Mouse (Mus musculus): Measurements from ENCODE around the gene Cldnd1. TPM values are rescaled to one million over a fixed set of nuclear protein-coding genes. Genes with fewer than 3 reads are reported as not detected.

The Cldnd1 gene
- polyA plus RNA-seq (2014; fragmentation: Illumina TruSeq; extraction: RNeasy Lipid Tissue Mini Kit (QIAGEN cat#74804); ENCODE audit: low read depth, low replicate concordance): 57.0 TPM

DNA sequence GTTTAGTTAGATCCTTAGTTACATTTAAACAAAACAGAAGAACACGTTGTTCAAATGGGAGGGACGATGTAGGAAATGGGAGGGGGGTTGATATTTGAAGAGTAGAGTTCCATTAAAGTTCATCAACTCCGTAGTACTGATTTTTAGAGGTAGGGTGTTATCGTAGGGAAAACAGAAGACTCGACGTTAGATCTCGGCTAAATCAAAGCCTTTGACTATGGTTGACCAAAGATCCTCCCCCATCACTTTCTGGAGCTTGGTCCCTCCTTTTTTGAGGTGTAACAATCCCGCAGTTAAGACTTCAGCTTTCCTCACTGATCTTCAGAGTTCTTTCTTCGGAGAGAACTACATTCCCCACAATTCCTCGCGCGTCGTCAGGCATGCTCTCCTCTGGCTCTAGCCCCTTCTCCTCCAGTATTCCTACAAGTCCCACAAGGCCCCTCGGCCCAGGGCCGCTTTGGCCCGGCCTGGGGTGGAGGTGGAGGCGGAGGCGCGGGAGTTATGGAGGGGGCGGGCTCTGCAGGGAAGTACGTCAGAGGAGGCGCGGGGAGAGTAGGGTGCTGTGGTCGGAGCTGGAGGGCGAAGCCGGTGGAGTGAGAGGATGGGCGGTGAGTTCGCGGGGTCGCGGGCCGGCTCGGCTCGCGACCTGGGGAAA, at the start of gene Cldnd1:
TSS of gene Cldnd1 (plus strand) at position 434 of the 655 bp plus-strand sequence.

DNA sequence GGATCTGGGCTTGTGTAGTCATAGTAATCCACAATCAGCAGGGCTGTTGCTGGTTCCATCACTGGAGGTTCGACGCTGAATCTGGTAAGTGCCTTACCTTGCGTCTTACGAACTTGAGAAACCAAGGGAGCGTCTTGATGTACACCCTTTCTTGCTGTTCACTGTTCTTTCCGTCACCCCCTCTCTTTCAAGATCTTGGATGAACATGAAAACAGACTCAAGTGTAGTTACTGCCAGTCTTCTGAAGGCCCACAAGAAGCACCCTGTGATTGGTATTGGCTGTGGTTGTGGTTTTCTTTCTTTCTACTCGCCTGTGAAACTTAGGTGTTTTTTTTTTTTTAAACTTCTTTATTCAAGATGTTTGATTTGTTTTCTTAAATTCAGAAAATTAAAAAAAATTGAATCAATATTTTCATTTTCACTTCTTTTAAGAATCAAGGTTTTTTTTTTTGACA, 9.0 kb upstream of the Cldnd1 start, which contains the start of gene Gpr15:
TSS of gene Gpr15 (minus strand) at position 405 of the 455 bp plus-strand sequence.

DNA sequence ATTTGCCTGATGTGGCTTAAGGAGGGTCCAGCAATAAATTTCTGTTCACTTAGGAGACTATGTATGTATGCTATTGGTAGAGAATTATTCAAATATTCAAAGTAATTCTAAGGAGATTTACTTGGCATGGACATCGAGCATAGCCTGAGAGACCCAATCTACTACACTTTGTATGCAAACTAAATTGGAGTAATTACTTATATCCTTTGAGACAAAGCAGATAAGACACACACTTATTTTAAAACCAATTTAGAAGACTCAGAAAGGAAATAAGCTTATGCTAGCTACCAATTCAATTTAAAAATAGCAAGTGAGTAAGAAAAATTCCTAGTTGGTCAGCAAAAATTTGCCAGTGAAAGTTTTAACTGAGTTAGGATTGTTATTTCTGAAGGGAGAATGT, 35.4 kb downstream of the Cldnd1 start, which contains the start of gene Olfr172:
TSS of gene Olfr172 (minus strand) at position 101 of the 400 bp plus-strand sequence.

Other genes with a start within 250 kb of the Cldnd1 start
- gene St3gal6, start 203.7 kb upstream of the Cldnd1 start, polyA plus RNA-seq (2014; fragmentation: Illumina TruSeq; extraction: RNeasy Lipid Tissue Mini Kit (QIAGEN cat#74804); ENCODE audit: low read depth, low replicate concordance): 37.3 TPM
- not detected for gene Gm813, start 110.9 kb upstream of the Cldnd1 start, polyA plus RNA-seq (2014; fragmentation: Illumina TruSeq; extraction: RNeasy Lipid Tissue Mini Kit (QIAGEN cat#74804); ENCODE audit: low read depth, low replicate concordance)
- gene E330017A01Rik, start 89.2 kb upstream of the Cldnd1 start, polyA plus RNA-seq (2014; fragmentation: Illumina TruSeq; extraction: RNeasy Lipid Tissue Mini Kit (QIAGEN cat#74804); ENCODE audit: low read depth, low replicate concordance): 0.97 TPM
- gene Cpox, start 57.6 kb upstream of the Cldnd1 start, polyA plus RNA-seq (2014; fragmentation: Illumina TruSeq; extraction: RNeasy Lipid Tissue Mini Kit (QIAGEN cat#74804); ENCODE audit: low read depth, low replicate concordance): 5.4 TPM
- gene Gpr15, start 8.8 kb upstream of the Cldnd1 start, polyA plus RNA-seq (2014; fragmentation: Illumina TruSeq; extraction: RNeasy Lipid Tissue Mini Kit (QIAGEN cat#74804); ENCODE audit: low read depth, low replicate concordance): 1.5 TPM
- gene Olfr172, start 35.3 kb downstream of the Cldnd1 start, polyA plus RNA-seq (2014; fragmentation: Illumina TruSeq; extraction: RNeasy Lipid Tissue Mini Kit (QIAGEN cat#74804); ENCODE audit: low read depth, low replicate concordance): not detected
- not detected for gene Olfr173, start 72.4 kb downstream of the Cldnd1 start, polyA plus RNA-seq (2014; fragmentation: Illumina TruSeq; extraction: RNeasy Lipid Tissue Mini Kit (QIAGEN cat#74804); ENCODE audit: low read depth, low replicate concordance)
- gene Olfr175-ps1, start 98.9 kb downstream of the Cldnd1 start, polyA plus RNA-seq (2014; fragmentation: Illumina TruSeq; extraction: RNeasy Lipid Tissue Mini Kit (QIAGEN cat#74804); ENCODE audit: low read depth, low replicate concordance): not detected
- not detected for gene Olfr177, start 146.9 kb downstream of the Cldnd1 start, polyA plus RNA-seq (2014; fragmentation: Illumina TruSeq; extraction: RNeasy Lipid Tissue Mini Kit (QIAGEN cat#74804); ENCODE audit: low read depth, low replicate concordance)
- gene Olfr178, start 164.2 kb downstream of the Cldnd1 start, polyA plus RNA-seq (2014; fragmentation: Illumina TruSeq; extraction: RNeasy Lipid Tissue Mini Kit (QIAGEN cat#74804); ENCODE audit: low read depth, low replicate concordance): not detected
- 1.5 TPM for gene Olfr181, start 200.8 kb downstream of the Cldnd1 start, polyA plus RNA-seq (2014; fragmentation: Illumina TruSeq; extraction: RNeasy Lipid Tissue Mini Kit (QIAGEN cat#74804); ENCODE audit: low read depth, low replicate concordance)
- gene Olfr180, start 201.5 kb downstream of the Cldnd1 start, polyA plus RNA-seq (2014; fragmentation: Illumina TruSeq; extraction: RNeasy Lipid Tissue Mini Kit (QIAGEN cat#74804); ENCODE audit: low read depth, low replicate concordance): 0.92 TPM